Mouse (Mus musculus): ENCODE results near the gene Cd300lf. TPM values are rescaled to one million over a fixed set of nuclear protein-coding genes. Genes with fewer than 3 reads are reported as not detected.

Gene Cd300lf
- polyA plus RNA-seq, 1 experiment from 2014 or later = not detected

- Histone ChIP-seq H3K36me3 (ENCODE audit: control insufficient read depth, insufficient read depth, low read length) (no peaks in the 10 kb centered on the region), H3K27ac (ENCODE audit: low read depth, low read length) (no peak overlapping the region), H3K4me2 (ENCODE audit: low read depth, low read length, severe bottlenecking) (no peak overlapping the region), H3K9me3 (ENCODE audit: control insufficient read depth, low read length) (no peaks in the 10 kb centered on the region), H3K4me1 (replicated peaks; ENCODE audit: control insufficient read depth, insufficient read depth, low read length) (no peaks in the 10 kb centered on the region), H3K4me3 (ENCODE audit: low read depth, low read length) (no peak overlapping the region), H3K27me3 (ENCODE audit: control insufficient read depth, insufficient read depth, low read length) (no peaks in the 10 kb centered on the region), H3K9ac (ENCODE audit: low read length) (no peak overlapping the region)
- ATAC-seq (replicated peaks; ENCODE audit: low FRiP score) = no peak
- WGBS = 90% methylated on average over 13 of the region's 13 CpGs
- no peak for DNase-seq (ENCODE audit: low spot score)
These were observed 4.2 kb downstream of the Cd300lf start for GRCm38 (mm10) chr11:115129508-115130126.

DNA sequence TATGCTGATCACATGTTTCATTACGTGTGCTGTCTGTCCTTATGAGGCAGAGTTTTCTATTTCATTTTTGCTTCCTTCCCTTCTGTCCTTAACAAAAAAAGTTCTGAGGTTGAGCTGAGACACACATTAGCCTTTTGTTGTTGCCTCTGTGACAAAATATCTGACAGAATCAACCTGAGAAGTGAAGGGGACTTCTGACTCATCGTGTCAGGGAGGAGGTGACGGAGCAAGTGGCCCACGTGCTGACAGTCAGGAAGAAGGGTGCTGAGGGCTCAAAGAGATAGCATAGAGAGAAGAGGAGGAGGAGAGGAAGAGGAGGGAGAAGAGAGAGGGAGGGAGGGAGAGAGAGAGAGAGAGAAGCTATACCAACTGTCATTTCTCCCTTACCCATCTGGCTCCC lies 5.3 kb downstream of the Cd300lf start:
- no peaks in the 10 kb centered on the region for H3K9me3 ChIP-seq (ENCODE audit: control insufficient read depth, low read length)
- DNase-seq (ENCODE audit: low spot score) = no peak
- H3K4me1 ChIP-seq (replicated peaks; ENCODE audit: control insufficient read depth, insufficient read depth, low read length) = no peaks in the 10 kb centered on the region
- H3K4me3 ChIP-seq (ENCODE audit: low read depth, low read length) = no peak overlapping the region
- ATAC-seq (replicated peaks; ENCODE audit: low FRiP score) = no peak
- H3K27me3 ChIP-seq (ENCODE audit: control insufficient read depth, insufficient read depth, low read length) = no peaks in the 10 kb centered on the region
- WGBS = 80% methylated on average over 4 of the region's 4 CpGs
- no peak overlapping the region for H3K27ac ChIP-seq (ENCODE audit: low read depth, low read length)
- no peak overlapping the region for H3K4me2 ChIP-seq (ENCODE audit: low read depth, low read length, severe bottlenecking)
- H3K9ac ChIP-seq (ENCODE audit: low read length) = no peak overlapping the region
- H3K36me3 ChIP-seq (ENCODE audit: control insufficient read depth, insufficient read depth, low read length) = no peaks in the 10 kb centered on the region

DNA sequence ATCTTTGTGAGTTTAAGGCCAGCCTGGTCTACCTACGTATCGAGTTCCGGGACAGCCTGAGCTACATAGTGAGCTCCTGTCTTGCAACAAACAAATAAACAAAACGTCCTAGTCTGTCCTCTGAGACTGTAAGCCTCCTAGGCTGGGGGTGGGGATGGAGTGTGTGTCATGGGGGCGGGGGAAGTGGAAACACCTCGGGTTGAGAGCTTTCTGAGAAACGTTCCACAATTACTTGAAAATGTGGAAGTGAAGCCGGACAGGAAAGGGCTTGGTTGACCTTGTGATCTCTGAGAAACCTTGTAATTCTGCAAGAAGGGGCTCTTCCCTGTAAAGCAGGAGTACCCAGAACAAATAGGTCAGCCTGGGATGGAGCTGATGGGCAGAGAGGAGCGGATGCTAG lies 14.4 kb downstream of the Cd300lf start:
- no peaks in the 10 kb centered on the region for H3K36me3 ChIP-seq (ENCODE audit: control insufficient read depth, insufficient read depth, low read length)
- no peak overlapping the region for H3K27ac ChIP-seq (ENCODE audit: low read depth, low read length)
- H3K9ac ChIP-seq (ENCODE audit: low read length) = no peak overlapping the region
- no peak overlapping the region for H3K4me3 ChIP-seq (ENCODE audit: low read depth, low read length)
- 74% methylated on average over 9 of the region's 9 CpGs for WGBS
- no peaks in the 10 kb centered on the region for H3K4me1 ChIP-seq (replicated peaks; ENCODE audit: control insufficient read depth, insufficient read depth, low read length)
- DNase-seq (ENCODE audit: low spot score) (no peak), ATAC-seq (replicated peaks; ENCODE audit: low FRiP score) (no peak)
- no peaks in the 10 kb centered on the region for H3K9me3 ChIP-seq (ENCODE audit: control insufficient read depth, low read length)
- no peak overlapping the region for H3K4me2 ChIP-seq (ENCODE audit: low read depth, low read length, severe bottlenecking)
- H3K27me3 ChIP-seq (ENCODE audit: control insufficient read depth, insufficient read depth, low read length) = no peaks in the 10 kb centered on the region

- Histone ChIP-seq H3K4me2 (ENCODE audit: low read depth, low read length, severe bottlenecking) (no peak overlapping the region), H3K36me3 (ENCODE audit: control insufficient read depth, insufficient read depth, low read length) (no peaks in the 10 kb centered on the region), H3K9ac (ENCODE audit: low read length) (no peak overlapping the region), H3K27me3 (ENCODE audit: control insufficient read depth, insufficient read depth, low read length) (no peaks in the 10 kb centered on the region), H3K4me3 (ENCODE audit: low read depth, low read length) (no peak overlapping the region), H3K4me1 (replicated peaks; ENCODE audit: control insufficient read depth, insufficient read depth, low read length) (no peaks in the 10 kb centered on the region), H3K9me3 (ENCODE audit: control insufficient read depth, low read length) (no peaks in the 10 kb centered on the region), H3K27ac (ENCODE audit: low read depth, low read length) (no peak overlapping the region)
- ATAC-seq (replicated peaks; ENCODE audit: low FRiP score) (no peak), DNase-seq (ENCODE audit: low spot score) (no peak)
- WGBS = 69% methylated on average over 3 of the region's 3 CpGs
These were observed 21.6 kb downstream of the Cd300lf start for GRCm38 (mm10) chr11:115112196-115112595.

DNA sequence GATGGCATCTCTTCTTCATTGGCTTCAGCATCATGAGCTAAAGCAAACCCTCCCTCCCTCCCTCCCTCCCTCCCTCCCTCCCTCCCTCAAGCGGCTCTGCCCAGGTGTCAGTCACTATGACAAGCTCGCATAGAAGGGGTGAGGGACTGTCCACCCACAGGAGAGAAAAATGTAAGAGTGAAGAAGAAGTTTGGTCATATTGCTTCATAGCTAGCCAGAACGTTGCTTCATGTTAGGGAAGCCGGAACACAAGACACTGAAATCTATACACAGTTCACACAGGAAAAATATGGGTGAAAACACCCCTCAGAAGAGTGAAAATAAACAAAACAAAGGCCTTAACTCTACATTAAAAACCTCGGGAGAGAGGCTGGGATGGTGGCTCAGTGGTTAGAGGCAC lies 23.5 kb downstream of the Cd300lf start:
- Histone ChIP-seq H3K4me1 (replicated peaks; ENCODE audit: control insufficient read depth, insufficient read depth, low read length) (no peaks in the 10 kb centered on the region), H3K9me3 (ENCODE audit: control insufficient read depth, low read length) (no peaks in the 10 kb centered on the region), H3K4me2 (ENCODE audit: low read depth, low read length, severe bottlenecking) (no peak overlapping the region), H3K9ac (ENCODE audit: low read length) (no peak overlapping the region), H3K27ac (ENCODE audit: low read depth, low read length) (no peak overlapping the region), H3K36me3 (ENCODE audit: control insufficient read depth, insufficient read depth, low read length) (no peaks in the 10 kb centered on the region), H3K27me3 (ENCODE audit: control insufficient read depth, insufficient read depth, low read length) (no peaks in the 10 kb centered on the region), H3K4me3 (ENCODE audit: low read depth, low read length) (no peak overlapping the region)
- no peak for DNase-seq (ENCODE audit: low spot score)
- 85% methylated on average over 4 of the region's 5 CpGs for WGBS
- no peak for ATAC-seq (replicated peaks; ENCODE audit: low FRiP score)

DNA sequence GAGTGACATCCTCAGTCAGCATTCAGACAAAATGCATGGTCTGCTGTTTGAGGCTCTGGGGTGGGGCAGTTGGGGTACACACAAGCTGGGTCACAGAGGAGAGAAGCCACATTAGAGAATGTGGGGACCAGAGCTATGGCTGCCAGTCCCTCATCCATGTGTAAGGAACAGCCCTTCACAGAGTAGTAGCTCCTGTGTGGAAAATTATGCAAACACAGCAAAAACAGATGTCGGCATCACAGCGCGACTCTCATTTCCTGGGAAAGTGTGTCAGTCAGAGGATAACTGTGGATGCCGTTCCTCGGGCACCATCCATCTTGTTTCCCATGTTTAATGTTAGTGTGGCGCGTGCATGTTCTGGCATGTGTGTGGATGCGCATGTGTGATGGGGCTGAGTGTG lies 25.6 kb downstream of the Cd300lf start:
- whole genome bisulfite sequencing = 90% methylated on average over 8 of the region's 8 CpGs
- no peaks in the 10 kb centered on the region for H3K4me1 ChIP-seq (replicated peaks; ENCODE audit: control insufficient read depth, insufficient read depth, low read length)
- ATAC-seq (replicated peaks; ENCODE audit: low FRiP score) (no peak), DNase-seq (ENCODE audit: low spot score) (no peak)
- H3K4me3 ChIP-seq (ENCODE audit: low read depth, low read length) = no peak overlapping the region
- H3K27ac ChIP-seq (ENCODE audit: low read depth, low read length) = no peak overlapping the region
- H3K36me3 ChIP-seq (ENCODE audit: control insufficient read depth, insufficient read depth, low read length) = no peaks in the 10 kb centered on the region
- H3K9ac ChIP-seq (ENCODE audit: low read length) = no peak overlapping the region
- H3K27me3 ChIP-seq (ENCODE audit: control insufficient read depth, insufficient read depth, low read length) = no peaks in the 10 kb centered on the region
- no peak overlapping the region for H3K4me2 ChIP-seq (ENCODE audit: low read depth, low read length, severe bottlenecking)
- no peaks in the 10 kb centered on the region for H3K9me3 ChIP-seq (ENCODE audit: control insufficient read depth, low read length)

DNA sequence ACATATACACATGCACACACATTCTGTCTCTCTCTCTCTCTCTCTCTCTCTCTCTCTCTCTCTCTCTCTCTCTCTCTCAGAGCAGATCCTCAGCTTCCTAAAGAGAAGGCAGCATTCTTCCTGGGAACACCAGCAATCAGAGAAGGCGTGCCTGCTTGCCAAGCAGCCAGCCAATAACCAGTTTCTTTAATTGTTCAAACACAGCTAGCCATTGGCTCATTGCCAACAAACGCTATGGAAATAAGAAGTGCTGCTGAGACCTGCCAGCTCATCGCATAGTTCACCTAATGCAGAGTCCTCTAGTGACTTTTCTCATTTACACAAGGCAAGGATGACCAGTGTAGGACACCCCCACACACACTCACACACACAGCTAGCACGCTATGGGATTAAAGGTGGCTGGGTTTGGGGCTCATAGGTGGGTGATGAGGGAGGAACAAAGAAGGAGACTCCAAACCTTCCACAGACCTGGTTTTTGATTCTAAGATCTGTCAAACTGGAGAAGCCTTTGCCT lies 26.3 kb downstream of the Cd300lf start:
- ATAC-seq (replicated peaks; ENCODE audit: low FRiP score) (no peak), DNase-seq (ENCODE audit: low spot score) (no peak)

DNA sequence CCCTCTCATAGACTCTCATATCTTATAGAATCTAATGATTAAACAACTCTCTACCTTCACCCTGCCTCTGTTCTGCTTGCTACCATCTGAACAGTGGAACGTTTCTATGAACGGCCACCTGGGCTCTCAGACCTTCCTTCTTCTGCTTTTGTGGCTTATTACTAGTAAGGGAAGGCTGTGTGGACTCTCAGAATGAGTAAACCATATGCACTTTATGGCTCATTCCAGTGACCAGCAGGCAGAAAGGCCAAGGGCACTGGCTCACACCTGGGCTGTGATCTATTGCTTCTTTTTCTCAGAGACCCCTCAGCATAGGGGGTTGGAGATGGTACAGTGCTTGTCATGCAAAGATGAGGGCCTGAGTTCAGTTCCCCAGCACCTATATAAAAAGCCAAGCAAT lies 27.2 kb downstream of the Cd300lf start:
- Histone ChIP-seq H3K4me2 (ENCODE audit: low read depth, low read length, severe bottlenecking) (no peak overlapping the region), H3K4me1 (replicated peaks; ENCODE audit: control insufficient read depth, insufficient read depth, low read length) (no peaks in the 10 kb centered on the region), H3K9me3 (ENCODE audit: control insufficient read depth, low read length) (no peaks in the 10 kb centered on the region), H3K4me3 (ENCODE audit: low read depth, low read length) (no peak overlapping the region), H3K36me3 (ENCODE audit: control insufficient read depth, insufficient read depth, low read length) (no peaks in the 10 kb centered on the region), H3K9ac (ENCODE audit: low read length) (no peak overlapping the region), H3K27me3 (ENCODE audit: control insufficient read depth, insufficient read depth, low read length) (no peaks in the 10 kb centered on the region), H3K27ac (ENCODE audit: low read depth, low read length) (no peak overlapping the region)
- no peak for DNase-seq (ENCODE audit: low spot score)
- WGBS = 89% methylated on average over 2 of the region's 2 CpGs
- no peak for ATAC-seq (replicated peaks; ENCODE audit: low FRiP score)

More for the DNA sequence above, 26.3 kb downstream of the Cd300lf start:
- Histone ChIP-seq H3K4me2 (ENCODE audit: low read depth, low read length, severe bottlenecking) (no peak overlapping the region), H3K27ac (ENCODE audit: low read depth, low read length) (no peak overlapping the region), H3K9ac (ENCODE audit: low read length) (no peak overlapping the region), H3K27me3 (ENCODE audit: control insufficient read depth, insufficient read depth, low read length) (no peaks in the 10 kb centered on the region), H3K4me1 (replicated peaks; ENCODE audit: control insufficient read depth, insufficient read depth, low read length) (no peaks in the 10 kb centered on the region), H3K4me3 (ENCODE audit: low read depth, low read length) (no peak overlapping the region), H3K36me3 (ENCODE audit: control insufficient read depth, insufficient read depth, low read length) (no peaks in the 10 kb centered on the region), H3K9me3 (ENCODE audit: control insufficient read depth, low read length) (no peaks in the 10 kb centered on the region)
- WGBS = 44% methylated on average over 4 of the region's 4 CpGs
